Mouse (Mus musculus) megakaryocyte progenitor cell, adult 5-6 weeks (primary cell): ENCODE data around the gene Arhgap19. TPM values are rescaled to one million over a fixed set of nuclear protein-coding genes. Genes with fewer than 3 reads are reported as not detected.

ENCODE experiments used
- ATAC-seq: replicated peaks from 2 replicates; pipeline ENCODE4 v1.8.0; 2016; ENCODE audit warnings: mild to moderate bottlenecking, moderate TSS enrichment, inconsistent platforms; ENCODE audit not compliant: poor library complexity
- total RNA-seq, 2 experiments: library from RNA; stranded (forward) in 1 of 2; stranded (reverse) in 1 of 2; fragments of 157-497, 149-512 nt in 1 of 2; fragments of 200-1000 nt in 1 of 2; gene quantifications; 2 replicates each; pipeline versions ENCODE4 v1.2.3 to v1.2.4; 2015 to 2017

Arhgap19 gene
- total RNA-seq, 2 experiments from 2014 or later, result 48.6 to 57.3 TPM

DNA sequence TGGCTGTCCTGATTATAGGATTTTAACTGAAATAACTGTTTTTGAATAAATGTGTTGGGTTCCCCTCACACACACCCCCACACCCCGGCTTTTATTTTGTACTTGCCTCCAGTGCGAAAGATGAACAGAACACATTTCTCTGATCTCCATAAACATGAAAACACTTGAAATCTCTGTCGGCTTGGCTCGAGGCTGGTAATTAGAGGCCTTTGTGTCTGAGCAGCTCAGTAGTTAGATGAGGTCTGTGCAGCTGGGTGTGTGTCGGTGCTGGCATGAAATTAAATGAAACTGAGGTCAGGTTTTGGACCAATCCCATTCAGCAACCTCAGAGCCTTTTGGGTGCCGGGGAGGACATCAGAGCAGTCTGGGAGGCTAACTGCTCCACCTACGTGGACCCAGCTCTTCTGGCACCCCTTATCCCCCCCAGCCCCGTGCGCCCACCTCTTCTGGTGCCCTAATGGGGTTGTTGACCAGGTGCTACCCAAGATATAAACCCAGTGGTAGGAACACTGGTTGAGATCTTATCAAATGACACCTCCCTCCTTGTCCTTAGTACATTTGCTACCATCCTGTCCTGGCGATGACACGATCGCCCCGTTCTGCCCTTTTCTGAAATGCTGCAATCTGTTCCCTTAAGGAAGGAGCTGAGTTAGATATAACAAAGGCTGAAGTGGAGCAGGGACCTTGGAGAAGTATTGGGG is 30.8 kb upstream of the Arhgap19 start:
- no peak for ATAC-seq

DNA sequence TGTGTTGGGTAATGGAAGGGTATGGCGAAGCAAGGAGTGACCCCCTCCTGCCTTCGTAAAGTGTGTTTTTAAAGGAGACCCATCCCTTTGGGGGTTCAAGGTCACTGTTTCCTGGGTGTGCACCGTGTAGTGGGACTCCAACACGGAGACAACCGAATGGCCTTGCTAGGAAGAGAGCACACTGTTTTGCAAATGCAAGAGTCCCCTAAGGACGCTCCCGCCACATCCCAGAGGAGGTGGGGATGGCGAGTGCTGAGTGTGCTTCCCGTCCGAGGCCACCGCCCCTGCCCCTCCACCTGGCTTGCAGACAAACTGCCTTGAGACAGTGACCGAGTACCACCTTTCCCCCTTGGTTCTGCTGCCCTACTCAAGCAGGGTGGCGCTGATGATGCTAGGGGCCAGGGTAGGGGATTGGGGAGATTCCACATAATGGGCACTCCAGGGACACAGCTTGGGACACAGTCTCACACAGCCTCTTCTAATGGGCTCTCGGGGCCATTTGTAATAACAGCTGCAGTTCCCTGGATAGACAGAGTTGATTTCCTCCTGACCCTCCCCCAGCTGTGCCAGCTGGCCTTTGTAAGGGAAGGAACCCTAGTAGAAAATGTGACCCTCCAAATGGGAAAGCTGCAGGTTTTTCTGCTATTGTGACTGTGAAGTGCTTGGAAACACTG is 30.0 kb upstream of the Arhgap19 start:
- no peak for ATAC-seq

DNA sequence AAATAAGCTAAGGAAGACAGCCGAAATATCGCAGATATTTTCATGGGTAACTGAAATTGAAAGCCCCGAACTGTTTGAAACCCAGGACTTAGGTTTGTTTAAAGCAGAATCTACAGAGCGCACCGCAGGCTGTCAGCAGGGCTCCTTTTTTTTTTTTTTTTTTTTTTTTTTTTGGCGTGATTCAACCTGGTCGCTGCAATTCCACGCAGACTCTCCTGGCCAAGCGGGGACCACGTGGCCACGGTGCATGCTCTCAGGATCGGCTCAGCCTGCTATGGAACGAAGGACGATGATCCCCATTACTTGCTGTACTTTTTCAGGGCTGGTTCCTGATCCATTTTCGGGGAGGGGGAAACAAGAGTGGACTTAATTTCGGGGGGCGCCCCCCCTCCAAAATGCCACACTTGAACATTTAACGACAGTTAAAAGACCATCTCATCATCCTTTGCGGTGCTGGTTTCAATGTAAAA is 29.3 kb upstream of the Arhgap19 start:
- ATAC-seq, result no peak

DNA sequence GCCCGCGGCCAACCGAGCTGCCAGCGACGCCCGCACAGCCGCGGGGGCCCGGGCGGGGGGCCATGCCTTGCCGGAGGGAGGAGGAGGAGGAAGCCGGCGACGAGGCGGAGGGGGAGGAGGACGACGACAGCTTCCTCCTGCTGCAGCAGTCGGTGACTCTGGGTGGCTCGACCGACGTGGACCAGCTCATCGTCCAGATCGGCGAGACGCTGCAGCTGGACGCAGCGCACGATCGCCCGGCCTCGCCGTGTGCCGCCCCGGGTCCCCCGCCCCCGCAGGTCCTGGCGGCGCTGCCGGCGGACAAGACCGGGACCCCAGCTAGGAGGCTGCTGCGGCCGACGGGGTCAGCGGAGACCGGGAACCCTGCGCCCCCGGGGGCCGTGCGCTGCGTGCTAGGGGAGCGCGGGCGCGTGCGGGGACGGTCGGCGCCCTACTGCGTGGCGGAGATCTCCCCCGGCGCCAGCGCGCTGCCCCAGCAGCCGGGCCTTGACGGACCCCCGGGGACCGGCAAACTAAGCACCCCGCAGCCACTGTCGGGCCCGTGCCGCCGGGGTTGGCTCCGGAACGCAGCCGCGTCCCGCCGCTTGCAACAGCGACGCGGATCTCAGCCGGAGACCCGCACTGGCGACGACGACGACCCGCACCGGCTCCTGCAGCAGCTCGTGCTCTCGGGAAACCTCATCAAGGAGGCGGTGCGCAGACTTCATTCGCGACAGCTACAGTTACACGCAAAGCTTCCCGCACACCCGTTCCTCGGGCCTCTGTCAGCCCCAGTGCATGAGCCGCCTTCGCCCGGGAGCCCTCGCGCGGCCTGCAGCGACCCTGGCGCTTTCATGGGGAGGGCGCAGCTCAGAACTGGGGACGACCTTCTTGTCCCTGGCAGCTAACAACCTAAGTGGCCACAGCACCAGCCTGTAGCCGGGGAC is 28.5 kb upstream of the Arhgap19 start:
- ATAC-seq, result peak; percentile 45

DNA sequence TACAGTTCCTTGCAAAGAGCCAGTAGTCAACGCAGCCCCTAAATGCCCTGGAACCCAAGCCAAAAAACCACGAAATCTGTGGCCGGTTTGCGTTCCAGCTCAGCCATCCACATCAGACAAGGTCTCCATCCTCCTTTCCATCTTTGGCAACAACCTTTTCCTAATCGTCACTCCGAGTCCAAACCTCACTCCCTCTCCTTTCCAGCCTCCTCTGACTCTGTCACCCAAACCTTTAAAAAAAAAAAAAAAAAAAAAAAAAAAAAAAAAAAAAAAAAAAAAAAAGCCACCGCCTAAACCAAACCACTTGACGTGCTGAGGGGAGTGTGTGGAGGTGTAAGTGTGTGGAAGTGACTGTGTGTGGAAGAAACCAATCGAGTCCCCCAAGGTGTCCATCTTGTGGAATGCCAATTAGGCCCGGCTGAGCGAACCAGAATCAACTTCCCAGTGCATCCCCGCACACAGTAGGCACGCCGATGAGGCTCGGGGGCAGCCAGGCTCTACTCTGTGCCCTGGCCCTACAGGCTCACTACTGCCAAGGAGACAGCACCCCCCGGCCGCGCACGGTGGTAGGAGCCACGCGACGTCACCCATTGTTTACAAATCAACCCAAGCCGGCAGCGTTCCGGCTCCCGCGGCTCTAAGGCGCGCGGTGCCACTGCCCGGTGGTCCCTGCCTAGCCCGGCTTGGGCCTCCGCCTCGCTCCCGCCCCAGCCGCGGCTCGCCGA is 27.7 kb upstream of the Arhgap19 start, which contains the start of gene Frat1:
Gene Frat1, plus strand, starts transcription at position 590 of the 725 bp plus-strand sequence.
- peak; percentile 79 for ATAC-seq

DNA sequence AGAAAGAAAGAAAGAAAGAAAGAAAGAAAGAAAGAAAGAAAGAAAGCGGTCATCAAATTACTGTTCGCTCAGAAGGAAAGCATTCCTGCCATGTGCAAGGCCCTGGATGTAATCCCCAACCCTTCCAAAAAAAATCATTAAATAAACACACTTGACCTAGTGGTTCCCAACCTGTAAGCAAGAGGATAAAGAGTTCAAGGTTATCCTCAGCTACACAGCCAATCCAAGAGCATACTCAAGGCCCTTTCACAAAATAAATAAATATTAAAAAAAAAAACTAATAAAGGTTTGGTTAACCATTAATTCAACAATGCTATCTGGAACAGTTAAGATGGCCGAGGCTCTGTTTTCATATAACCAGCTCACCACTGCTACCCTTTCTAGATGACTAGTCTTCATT is 27.1 kb upstream of the Arhgap19 start:
- ATAC-seq, result no peak

DNA sequence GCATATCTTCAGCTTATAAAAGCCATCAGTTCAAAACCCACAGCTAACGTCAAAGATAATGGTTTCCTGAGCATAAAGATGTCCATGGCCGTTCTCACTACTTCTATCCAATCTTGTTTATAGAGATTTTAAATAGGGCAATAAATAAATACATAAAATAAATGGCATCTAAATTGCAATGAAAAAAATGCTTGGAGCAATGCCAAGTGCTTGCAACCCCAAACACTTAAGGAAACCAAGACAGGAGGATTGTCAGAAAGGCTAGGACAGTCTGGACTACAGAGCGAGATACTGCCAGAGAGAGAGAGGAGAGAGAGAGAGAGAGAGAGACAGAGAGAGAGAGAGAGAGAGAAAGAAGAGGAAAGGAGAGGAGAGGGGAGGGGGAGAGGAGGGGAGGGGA is 24.7 kb upstream of the Arhgap19 start:
- ATAC-seq, result no peak

DNA sequence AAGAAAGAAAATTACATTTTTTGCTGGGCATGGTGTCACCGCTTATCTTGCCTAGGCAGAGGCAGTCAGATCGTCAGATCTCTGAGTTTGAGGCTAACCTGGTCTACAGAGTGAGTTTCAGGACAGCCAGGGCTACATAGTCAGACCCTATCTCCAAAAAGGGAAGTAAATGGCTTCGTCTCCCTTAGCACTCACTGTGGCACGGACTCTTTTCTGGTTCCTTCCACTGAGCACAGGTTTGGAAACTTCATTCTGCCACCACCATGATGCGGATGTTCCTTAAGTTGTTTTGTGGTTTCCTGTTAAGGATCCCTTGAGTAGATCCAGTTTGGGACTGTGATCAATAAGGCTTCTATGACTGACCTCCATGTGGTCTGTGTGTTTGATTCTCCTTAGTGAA is 23.1 kb upstream of the Arhgap19 start:
- ATAC-seq, result peak; percentile 39; the same call in 1 of the 2 replicates

DNA sequence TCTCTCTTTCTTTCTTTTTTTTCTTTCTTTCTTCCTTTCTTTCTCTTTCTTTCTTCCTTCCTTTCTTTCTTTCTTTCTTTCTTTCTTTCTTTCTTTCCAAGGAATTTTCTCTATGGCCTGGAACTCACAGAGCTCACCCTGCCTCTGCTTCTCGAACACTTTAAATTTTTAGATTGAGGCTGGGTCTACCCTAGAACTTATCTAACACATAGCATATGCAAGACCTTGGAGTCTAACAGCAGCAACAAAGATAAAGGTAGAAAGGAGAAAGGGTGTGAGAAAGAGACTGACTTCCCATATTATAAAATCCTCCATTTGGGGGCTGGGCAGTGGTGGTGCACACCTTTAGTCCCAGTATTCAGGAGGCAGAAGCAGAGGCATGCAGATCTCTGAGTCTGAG is 20.7 kb upstream of the Arhgap19 start:
- no peak for ATAC-seq

DNA sequence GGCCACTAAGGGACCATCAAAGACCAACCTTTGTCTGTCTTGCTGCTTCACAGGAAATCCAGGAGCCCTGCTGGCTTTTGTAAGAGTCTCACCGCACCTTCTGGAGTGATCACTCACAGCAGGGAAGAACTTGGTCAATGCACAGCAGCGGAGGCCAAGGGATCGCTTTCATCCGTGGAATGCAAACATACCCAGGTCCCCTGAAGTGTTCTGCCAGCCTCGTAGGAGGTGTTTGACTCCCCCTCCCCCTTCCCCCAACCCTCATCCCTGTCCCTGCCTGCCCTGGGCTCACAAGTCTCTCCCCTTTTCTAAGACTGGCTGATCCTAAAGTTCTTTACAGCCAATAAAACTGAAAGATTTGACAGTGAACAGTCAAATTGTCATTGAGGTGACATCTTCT is 19.6 kb upstream of the Arhgap19 start:
- ATAC-seq, result no peak

DNA sequence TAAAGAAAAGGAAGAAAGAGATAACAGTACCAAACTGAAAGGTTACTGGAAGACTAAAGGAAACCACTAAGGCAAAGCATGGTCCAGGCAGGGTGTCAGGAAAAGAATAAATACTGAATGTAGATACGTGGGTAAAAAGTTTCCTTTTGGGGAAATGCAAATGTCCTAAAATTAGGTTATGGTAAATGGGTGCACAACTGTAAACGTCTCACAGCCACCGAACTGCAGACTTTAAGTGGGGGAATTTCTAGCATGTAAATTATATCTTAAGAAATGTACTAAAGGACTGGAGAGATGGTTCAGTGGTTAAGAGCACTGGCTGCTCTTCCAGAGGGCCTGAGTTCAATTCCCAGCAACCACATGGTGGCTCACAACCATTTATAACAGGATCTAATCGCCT is 16.9 kb upstream of the Arhgap19 start:
- no peak for ATAC-seq

DNA sequence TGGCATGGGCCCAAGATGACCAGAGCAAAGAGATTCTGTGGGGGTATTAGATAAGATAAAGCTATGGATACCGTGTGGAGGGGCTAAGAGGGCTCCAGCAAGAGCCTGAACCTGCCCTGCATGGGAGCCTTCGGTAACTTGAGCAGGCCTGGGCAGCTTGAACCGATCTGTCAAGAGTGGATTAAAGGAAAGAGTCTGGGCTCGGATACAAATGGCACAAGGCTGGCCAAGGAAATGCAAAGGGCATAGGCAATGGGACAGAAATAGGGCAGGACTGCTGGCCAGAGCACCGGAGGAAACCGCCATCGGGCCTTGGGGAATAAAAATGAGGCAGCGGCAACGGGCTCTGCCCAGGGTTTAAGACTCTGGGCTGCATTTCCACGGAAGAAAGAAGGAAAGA is 15.5 kb upstream of the Arhgap19 start:
- ATAC-seq, result no peak

DNA sequence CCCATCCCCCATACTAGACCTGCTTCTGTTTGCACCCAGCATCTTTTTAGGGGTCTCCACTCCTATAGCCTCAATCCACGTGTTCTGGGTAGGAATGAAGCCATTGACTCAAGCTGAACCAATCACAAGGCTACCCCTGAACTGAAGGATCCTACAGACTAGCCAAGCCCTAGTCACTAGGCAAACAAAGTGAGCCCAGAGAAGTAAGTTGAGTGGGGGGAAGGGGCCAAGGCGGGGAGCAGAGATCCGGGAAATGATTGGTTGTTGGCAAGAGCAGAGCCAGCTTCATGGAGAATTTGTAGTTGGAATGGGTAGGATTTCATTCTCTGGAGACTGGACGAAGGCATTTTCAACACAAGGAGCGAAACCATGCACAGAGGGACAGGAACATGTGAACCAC is 15.1 kb upstream of the Arhgap19 start:
- ATAC-seq, result no peak

DNA sequence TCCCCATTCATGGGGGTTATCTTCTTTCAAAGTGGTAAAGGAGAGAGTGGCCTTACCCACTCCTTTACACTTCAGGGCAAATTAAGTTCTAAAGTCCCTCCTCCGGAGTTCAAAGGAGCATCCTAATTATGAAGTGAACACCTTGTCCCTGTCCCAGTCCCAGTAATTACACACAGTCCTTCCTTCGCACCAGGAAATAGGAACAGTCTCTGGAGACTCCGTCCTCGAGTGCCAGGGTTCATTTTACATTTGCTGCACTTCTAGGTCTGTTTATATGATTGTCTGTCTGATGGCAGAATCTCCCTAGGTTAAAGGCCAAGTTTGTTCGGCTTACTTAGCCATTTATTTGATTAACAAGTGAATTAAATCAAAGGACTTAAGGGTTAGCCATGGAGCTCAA is 14.6 kb upstream of the Arhgap19 start:
- ATAC-seq, result no peak

DNA sequence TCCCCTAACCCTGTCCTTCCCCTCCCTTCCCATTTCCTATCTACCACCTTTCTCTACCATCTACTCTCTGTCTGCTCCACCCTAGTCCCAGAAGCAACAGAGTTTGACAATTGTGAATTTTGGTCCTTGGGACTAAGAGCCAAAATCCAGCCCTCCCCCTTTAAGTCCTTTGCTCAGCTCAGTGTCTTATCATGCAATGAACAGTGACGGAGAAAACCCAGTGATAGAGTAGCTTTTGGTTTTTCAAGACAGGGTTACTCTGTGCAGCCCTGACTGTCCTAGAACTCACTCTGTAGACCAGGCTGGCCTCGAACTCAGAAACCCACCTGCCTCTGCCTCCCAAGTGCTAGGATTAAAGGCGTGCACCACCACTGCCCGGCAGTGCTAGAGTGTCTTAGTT is 11.5 kb upstream of the Arhgap19 start:
- peak; percentile 69 for ATAC-seq

DNA sequence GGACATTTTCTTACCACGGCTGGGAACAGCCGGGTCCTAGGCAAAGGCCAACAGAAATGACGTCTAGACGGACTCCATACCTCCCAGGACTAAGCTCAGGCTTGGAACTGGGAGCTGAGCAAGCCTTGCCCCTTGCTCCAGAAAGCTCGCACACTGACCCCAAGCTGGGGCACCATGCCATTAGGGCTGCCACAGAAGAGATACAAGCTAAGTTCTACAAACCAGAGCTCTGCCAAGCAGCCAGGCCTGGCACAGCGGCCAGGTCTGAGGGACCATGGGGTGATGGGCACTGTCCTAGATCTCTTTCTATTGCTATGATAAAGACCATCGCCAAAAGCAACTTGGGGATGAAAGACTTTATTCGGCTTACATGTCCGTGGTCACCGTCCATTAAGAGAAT is 10.7 kb upstream of the Arhgap19 start:
- no peak for ATAC-seq

DNA sequence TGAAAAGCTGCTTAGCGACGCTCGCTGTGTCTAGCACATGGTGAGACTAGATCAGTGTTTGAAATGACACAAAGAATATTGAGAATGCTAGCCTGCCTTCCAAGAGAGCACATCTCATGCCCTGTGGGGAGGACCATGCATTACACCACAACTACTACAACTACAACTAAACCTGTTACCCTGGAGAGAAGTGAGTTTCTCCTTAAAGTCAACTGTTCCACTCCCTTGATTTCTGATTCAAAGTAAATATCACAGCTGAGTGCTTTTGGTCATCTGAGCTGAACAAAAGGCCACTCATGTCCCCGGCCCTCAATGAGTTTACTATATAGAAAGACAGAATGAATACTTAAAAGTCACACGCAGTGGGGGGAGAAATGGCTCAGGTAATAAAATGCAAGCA is 8.2 kb upstream of the Arhgap19 start:
- ATAC-seq, result no peak

DNA sequence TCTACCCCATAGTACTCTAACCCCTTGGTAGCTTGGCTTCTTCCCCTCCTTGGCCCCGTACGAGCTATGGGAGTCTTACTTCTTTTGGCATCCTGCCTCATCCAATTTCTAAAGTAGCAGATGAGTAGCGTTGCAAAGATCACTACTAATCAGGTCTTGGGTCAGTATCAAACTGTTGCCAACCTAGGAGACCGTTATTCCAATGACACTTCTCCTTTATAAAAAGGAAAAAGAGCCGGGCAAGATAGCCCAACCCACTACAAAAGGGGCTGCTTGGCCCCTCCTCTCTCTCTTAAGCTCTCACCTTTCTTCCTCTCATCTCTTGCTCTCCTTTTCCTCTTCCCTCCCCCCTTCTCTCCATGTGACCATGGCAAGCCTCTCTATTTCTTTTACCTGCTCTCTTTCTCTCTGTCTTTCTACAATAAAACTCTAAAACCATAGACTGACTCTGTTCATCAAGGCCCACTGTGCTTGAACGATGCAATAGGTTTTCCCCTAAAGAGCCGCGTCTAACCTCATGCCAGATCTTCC is 6.3 kb upstream of the Arhgap19 start:
- ATAC-seq, result no peak

DNA sequence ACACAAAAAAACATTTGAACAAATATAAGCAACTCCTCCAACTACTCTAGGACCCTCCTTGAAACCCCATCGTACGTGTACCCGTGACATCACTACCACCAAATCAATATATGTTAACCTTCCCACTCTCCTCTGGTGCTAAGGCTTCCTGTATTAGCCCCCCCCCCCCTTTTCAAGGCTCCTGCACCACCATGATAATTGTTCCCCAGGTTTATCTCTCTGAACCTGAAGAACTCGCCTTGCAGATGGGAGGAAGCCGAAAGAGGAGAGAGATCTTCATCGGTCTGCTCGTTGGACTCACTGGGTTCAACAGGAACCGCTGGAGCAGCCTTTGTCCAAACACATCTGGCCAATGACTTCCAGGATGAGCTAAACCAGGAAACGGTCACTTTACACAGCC is 5.7 kb upstream of the Arhgap19 start:
- peak; percentile 57 for ATAC-seq

DNA sequence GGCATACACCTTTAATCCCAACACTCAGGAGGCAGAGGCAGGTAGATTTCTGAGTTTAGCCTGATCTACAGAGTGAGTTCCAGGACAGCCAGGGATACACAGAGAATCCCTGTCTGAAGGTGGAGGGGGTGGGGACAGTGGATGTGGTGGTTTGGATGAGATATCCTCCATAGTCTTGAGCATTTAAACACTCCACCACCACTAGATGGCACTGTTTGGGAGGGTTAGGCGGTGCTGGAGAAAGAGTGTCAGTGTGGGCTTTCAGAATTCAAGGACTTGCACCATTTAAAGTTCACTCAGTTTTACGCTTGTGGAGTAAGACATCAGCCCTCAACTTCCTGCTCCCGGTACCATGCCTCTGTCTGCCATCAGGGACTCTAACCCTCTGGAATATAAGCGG is 4.0 kb upstream of the Arhgap19 start:
- ATAC-seq, result no peak

DNA sequence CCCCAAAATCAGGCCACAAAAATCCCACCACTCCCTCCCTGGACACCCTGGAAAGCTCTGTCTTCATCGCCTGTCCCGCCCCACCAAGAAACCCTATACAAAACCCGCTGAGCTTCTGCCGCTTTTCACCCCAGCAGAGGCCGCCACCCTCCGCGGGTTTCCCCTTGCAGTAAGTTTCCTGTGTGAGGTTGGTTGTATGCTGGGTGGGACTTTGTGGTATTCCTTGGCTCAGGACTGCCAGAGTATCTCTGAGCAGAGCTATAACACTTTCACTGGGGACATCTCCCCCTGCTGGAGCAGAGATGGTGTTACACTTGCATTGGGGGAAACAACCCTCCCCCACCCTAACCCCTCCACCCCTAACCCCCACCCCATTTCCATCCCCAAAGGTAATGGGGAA is 1.5 kb upstream of the Arhgap19 start:
- ATAC-seq, result peak; percentile 67
